Mouse (Mus musculus) midbrain, embryonic 15.5 days (tissue): ENCODE measurements around the gene Exosc1. TPM values are rescaled to one million over a fixed set of nuclear protein-coding genes. Genes with fewer than 3 reads are reported as not detected.
A peak's percentile ranks its signal among the peaks of the same experiment; 100 is the strongest.

Source experiments
- ATAC-seq: fragments of 200-750 bp; cut with Nextera tagmentation; replicated peaks from 2 replicates; pipeline ENCODE4 v1.8.0; 2017; ENCODE audit warnings: moderate TSS enrichment
- H3K27ac ChIP-seq: fragments of 300-500 bp; sonication (generic); 2 replicates; pipeline ENCODE4 v1.5.1; 2015; ENCODE audit warnings: mild to moderate bottlenecking, inconsistent platforms
- H3K27me3 ChIP-seq: fragments of 300-500 bp; sonication (generic); replicated peaks from 2 replicates; pipeline ENCODE4 v1.6.1; 2015; ENCODE audit warnings: inconsistent platforms
- H3K36me3 ChIP-seq: fragments of 300-500 bp; sonication (generic); replicated peaks from 2 replicates; pipeline ENCODE4 v1.6.1; 2015; ENCODE audit warnings: inconsistent platforms
- H3K4me1 ChIP-seq: fragments of 300-500 bp; sonication (generic); 2 replicates; pipeline ENCODE4 v1.6.1; 2015; ENCODE audit warnings: inconsistent platforms
- H3K4me2 ChIP-seq: fragments of 300-500 bp; sonication (generic); 2 replicates; pipeline ENCODE4 v1.6.1; 2015; ENCODE audit warnings: inconsistent platforms, mild to moderate bottlenecking, moderate library complexity
- H3K4me3 ChIP-seq: fragments of 300-500 bp; sonication (generic); 2 replicates; pipeline ENCODE4 v1.5.1; 2015; ENCODE audit warnings: mild to moderate bottlenecking, inconsistent platforms
- H3K9ac ChIP-seq: fragments of 300-500 bp; sonication (generic); 2 replicates; pipeline ENCODE4 v1.6.1; 2015; ENCODE audit warnings: mild to moderate bottlenecking, inconsistent platforms
- H3K9me3 ChIP-seq: fragments of 300-500 bp; sonication (generic); 2 replicates; pipeline ENCODE4 v1.6.1; 2016; ENCODE audit warnings: inconsistent platforms
- WGBS: fragments of 180-500 bp; shearing (Covaris S2); methylation state at CpG from one replicate; pipeline ENCODE4 v1.1.7; 2015; ENCODE audit warnings: mixed read lengths; 5-methylcytosine and 5-hydroxymethylcytosine counted together
- polyA plus RNA-seq: library from polyadenylated mRNA; unstranded; fragments of >200 nt; fragmentation: Nextera tagmentation; extraction: Ambion mirVana; gene quantifications from 2 replicates; pipeline ENCODE4 v1.2.1, GENCODE M21; 2015

Exosc1 gene
- polyA plus RNA-seq, 1 experiment from 2014 or later, result 61.1 TPM

DNA sequence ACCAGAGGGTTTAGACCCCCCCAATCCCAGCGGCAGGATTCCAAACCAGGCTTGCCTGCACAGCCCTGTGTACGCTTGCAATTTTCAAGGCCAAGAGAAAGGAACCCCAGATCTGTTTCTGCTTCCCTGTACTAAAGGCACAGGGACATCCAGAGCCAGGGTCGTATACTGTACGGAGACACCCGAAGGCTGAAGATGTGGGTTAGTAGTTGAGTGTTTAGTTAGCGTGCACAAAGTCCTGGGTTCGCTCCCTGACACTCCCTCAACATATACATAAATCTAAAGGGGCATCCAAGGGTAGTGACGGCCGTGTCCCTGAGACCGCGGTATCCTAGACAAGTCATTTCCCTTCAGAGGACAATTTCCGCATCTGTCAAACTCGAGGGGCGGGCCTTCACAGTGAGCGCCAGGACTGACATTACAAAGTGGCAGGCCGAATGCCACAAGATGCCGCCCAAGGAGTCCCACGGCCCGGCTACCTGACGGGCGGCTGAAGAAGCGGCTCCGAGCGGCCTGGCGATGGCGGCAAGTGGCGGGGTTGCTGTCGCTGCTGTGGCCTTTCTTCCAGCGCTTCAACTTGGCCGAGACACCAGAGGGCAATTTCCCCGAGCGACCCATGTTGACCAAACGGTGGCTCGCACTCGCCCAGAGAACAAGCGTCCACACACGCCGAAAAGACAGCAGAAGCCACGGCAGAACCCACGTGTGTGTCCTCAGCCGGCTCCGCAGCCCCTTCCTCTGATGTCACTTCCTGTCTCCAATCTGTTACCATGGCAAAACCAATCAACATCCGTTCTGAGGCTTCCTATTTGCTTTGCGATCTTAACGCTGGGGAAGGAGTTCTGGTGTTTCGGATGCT lies 37.5 kb downstream of the Exosc1 start, which contains the start of gene Rrp12:
Rrp12 (minus strand) TSS at position 714 of the 859 bp plus-strand sequence.
- peaks cover 22% of the 10 kb centered on the region for H3K4me1 ChIP-seq
- H3K4me3 ChIP-seq, result peak within 1 kb of the TSS; percentile 69
- H3K9ac ChIP-seq, result peak within 1 kb of the TSS; percentile 42
- peak within 1 kb of the TSS; percentile 25 for H3K27ac ChIP-seq
- peak within 1 kb of the TSS; percentile 75 for H3K4me2 ChIP-seq
- peak; percentile 98 for ATAC-seq
- H3K36me3 ChIP-seq, result 0 out of 2 replicates have a peak, but pooled peaks cover 3% of the 10 kb centered on the region
- H3K27me3 ChIP-seq, result no peaks in the 10 kb centered on the region
- H3K9me3 ChIP-seq, result no peaks in the 10 kb centered on the region
- WGBS, result 1% methylated on average over 46 of the region's 46 CpGs

DNA sequence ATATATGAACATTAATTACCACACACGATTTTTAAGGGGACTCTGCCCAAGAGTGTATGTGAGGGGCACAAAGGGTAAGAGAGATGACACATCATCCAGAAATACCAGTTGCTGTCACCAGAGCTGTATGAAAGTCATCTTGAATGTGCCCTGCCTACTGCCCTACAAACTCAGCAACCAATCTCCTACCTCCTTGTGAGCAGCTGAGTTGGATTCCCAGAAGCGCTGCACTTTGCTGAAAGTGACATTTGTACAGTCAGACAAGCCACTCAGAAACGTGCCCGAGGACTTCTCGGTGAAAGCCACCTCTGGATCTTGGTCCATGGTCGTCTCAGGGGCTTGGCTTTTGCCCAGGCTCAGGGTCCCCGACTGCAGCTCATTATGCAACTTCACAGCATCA lies 38.3 kb downstream of the Exosc1 start:
- Histone ChIP-seq H3K4me3 (peak overlapping the region; percentile 69), H3K4me1 (peaks cover 22% of the 10 kb centered on the region), H3K4me2 (peak overlapping the region; percentile 75), H3K9me3 (no peaks in the 10 kb centered on the region), H3K36me3 (peaks cover 5% of the 10 kb centered on the region; the same call in 1 of the 2 replicates), H3K9ac (peak overlapping the region; percentile 42), H3K27ac (no peak overlapping the region), H3K27me3 (no peaks in the 10 kb centered on the region)
- 57% methylated on average over 7 of the region's 7 CpGs for WGBS
- no peak for ATAC-seq

DNA sequence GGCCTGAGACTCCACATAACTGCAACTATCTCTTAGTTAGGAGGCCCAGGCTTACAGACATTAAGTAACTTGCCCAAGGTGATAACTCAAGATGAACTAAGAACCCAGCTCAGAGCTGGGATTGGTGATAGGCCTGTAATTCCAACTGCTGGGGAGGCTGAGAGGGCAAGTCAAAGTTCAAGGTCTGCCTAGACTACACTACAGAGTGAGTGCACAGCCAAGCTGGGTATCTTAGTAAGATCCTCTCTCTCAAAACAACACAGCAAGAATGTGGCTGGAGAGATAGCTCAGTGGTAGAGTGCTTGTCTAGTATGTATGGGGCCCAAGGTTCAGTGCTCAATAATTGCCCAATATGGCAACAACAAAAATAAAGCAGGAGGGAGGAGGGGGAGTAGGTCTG lies 45.0 kb downstream of the Exosc1 start:
- Histone ChIP-seq H3K9me3 (no peaks in the 10 kb centered on the region), H3K9ac (no peak overlapping the region), H3K27ac (no peak overlapping the region), H3K4me3 (no peak overlapping the region), H3K36me3 (peaks cover 34% of the 10 kb centered on the region; the same call in 1 of the 2 replicates), H3K4me1 (no peaks in the 10 kb centered on the region), H3K4me2 (no peak overlapping the region), H3K27me3 (no peaks in the 10 kb centered on the region)
- ATAC-seq, result no peak

DNA sequence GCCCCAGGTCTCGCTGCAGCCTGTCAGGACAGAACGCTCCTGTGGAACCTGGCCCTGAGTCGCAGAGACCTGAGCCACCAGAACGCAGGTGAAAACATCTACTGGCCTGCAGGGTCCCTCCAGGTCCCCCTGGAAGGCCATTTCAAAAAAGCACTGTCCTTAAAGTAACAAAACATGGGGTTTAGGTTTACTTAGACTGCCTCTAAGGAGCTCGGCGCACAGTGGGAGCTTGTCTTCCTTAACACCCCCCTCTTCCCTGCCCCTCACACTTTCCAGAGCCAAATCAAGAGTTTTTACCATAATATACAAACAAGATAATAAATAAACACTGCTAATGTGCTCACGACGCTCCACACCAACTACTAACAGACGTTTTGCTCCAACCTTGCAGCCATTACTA lies 49.3 kb downstream of the Exosc1 start:
- H3K27me3 ChIP-seq, result no peaks in the 10 kb centered on the region
- H3K9me3 ChIP-seq, result no peaks in the 10 kb centered on the region
- no peak overlapping the region for H3K27ac ChIP-seq
- no peak overlapping the region for H3K4me2 ChIP-seq
- peaks cover 38% of the 10 kb centered on the region; the same call in 1 of the 2 replicates for H3K36me3 ChIP-seq
- H3K4me1 ChIP-seq, result no peaks in the 10 kb centered on the region
- no peak overlapping the region for H3K4me3 ChIP-seq
- H3K9ac ChIP-seq, result no peak overlapping the region
- ATAC-seq, result no peak
- WGBS, result 94% methylated on average over 9 of the region's 9 CpGs

DNA sequence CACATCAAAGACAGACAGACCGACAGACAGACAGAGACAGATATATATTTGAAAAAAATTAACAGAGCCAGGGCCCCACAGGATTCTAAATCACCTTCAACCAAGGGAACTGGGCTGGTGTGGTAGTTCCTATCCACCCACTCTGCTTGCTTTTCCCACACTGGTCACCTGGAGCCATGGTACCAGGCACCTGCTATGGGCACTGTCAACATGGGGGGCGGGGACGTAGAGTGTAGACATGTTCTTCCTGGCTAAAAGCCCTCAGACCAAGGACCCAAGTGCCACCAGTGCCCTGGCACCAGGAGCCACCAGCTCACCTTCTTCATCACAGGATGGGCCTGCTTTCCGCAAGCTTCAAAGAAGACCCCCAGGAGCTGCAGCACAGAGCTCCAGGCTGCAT lies 51.4 kb downstream of the Exosc1 start:
- 95% methylated on average over 4 of the region's 4 CpGs for WGBS
- Histone ChIP-seq H3K9me3 (no peaks in the 10 kb centered on the region), H3K36me3 (peaks cover 39% of the 10 kb centered on the region; the same call in 1 of the 2 replicates), H3K27ac (no peak overlapping the region), H3K4me3 (no peak overlapping the region), H3K4me2 (no peak overlapping the region), H3K4me1 (no peaks in the 10 kb centered on the region), H3K9ac (no peak overlapping the region), H3K27me3 (no peaks in the 10 kb centered on the region)
- ATAC-seq, result no peak

DNA sequence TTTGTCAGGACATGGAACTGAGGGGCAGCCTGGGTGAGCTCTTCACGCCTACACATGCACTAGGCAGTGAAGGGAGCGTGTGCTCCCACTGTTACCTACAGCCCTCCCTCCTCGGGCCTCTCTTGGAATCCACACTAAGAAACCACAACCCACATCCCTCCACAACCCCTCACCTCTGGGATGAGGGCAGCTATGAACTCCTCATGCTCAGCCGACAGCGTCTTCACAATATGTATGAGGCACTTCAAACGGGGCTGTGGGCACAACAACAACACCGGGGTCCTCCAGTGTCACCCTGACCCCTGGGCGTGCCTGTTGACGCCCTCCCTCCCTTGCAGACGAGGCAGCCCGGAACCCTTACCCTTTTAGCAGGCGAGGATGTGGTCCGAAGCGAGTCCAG lies 58.9 kb downstream of the Exosc1 start:
- ATAC-seq, result no peak
- Histone ChIP-seq H3K4me3 (no peak overlapping the region), H3K4me1 (no peaks in the 10 kb centered on the region), H3K36me3 (peaks cover 46% of the 10 kb centered on the region), H3K4me2 (no peak overlapping the region), H3K9me3 (no peaks in the 10 kb centered on the region), H3K27me3 (no peaks in the 10 kb centered on the region), H3K9ac (no peak overlapping the region), H3K27ac (no peak overlapping the region)
- WGBS, result 92% methylated on average over 14 of the region's 14 CpGs

Other genes with a start within 250 kb of the Exosc1 start
- 23.9 and 26.7 TPM in 2 replicates for gene Slit1, start 189.8 kb downstream of the Exosc1 start, polyA plus RNA-seq
- gene Arhgap19, start 131.4 kb downstream of the Exosc1 start, polyA plus RNA-seq, result 5.2 and 6.2 TPM in 2 replicates
- gene Frat1, start 103.5 kb downstream of the Exosc1 start, polyA plus RNA-seq, result 30.1 and 30.9 TPM in 2 replicates
- 9.5 and 9.7 TPM in 2 replicates for gene Frat2, start 85.3 kb downstream of the Exosc1 start, polyA plus RNA-seq
- 16.7 and 18.5 TPM in 2 replicates for gene Rrp12, start 37.2 kb downstream of the Exosc1 start, polyA plus RNA-seq
- gene Pgam1, start 21.5 kb downstream of the Exosc1 start, polyA plus RNA-seq, result 484 and 515 TPM in 2 replicates
- gene Zdhhc16, start 57 bp upstream of the Exosc1 start, polyA plus RNA-seq, result 88.0 and 91.9 TPM in 2 replicates
- gene Mms19, start 47.7 kb upstream of the Exosc1 start, polyA plus RNA-seq, result 34.9 and 37.5 TPM in 2 replicates
- 10.0 and 13.6 TPM in 2 replicates for gene Ubtd1, start 48.3 kb upstream of the Exosc1 start, polyA plus RNA-seq
- 0.56 and 0.83 TPM in 2 replicates for gene Ankrd2, start 102.6 kb upstream of the Exosc1 start, polyA plus RNA-seq
- 1.1 and 1.3 TPM in 2 replicates for gene Hoga1, start 112.2 kb upstream of the Exosc1 start, polyA plus RNA-seq
- gene 4933411K16Rik, start 118.8 kb upstream of the Exosc1 start, polyA plus RNA-seq, result not detected in 2 replicates
- gene Morn4, start 152.9 kb upstream of the Exosc1 start, polyA plus RNA-seq, result 154 and 162 TPM in 2 replicates
- gene Pi4k2a, start 157.0 kb upstream of the Exosc1 start, polyA plus RNA-seq, result 30.1 and 30.6 TPM in 2 replicates
- 6.3 and 7.3 TPM in 2 replicates for gene Avpi1, start 195.6 kb upstream of the Exosc1 start, polyA plus RNA-seq
- gene Marveld1, start 214.0 kb upstream of the Exosc1 start, polyA plus RNA-seq, result 2.9 and 4.6 TPM in 2 replicates
- 70.3 and 74.2 TPM in 2 replicates for gene Zfyve27, start 230.5 kb upstream of the Exosc1 start, polyA plus RNA-seq